Mouse (Mus musculus): ENCODE results near the gene Adamts20. TPM values are rescaled to one million over a fixed set of nuclear protein-coding genes. Genes with fewer than 3 reads are reported as not detected.

Adamts20 gene
- polyA plus RNA-seq, 1 experiment from 2014 or later = 0.64 TPM

DNA sequence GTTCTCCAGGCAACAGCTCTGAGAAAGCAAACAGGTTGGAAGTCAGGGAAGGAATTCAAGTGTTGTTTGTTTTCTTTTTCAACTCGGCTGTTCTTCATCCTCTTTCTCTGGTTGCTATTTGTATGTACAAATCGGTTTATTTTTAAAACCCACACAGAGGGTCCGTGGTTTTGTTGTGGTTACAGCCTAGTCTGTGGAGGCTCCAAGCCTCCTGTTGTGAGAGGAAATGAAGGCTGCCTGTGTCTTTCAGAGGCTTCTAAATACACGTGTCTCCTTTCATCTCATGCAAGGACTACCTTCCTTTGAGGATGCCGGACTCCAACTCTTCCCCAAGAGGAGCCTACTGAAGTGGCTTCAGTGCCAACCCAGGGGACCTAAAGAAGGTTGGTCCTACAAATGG is 234.0 kb downstream of the Adamts20 start:
- DNase-seq (ENCODE audit: low spot score) (no peak), ATAC-seq (ENCODE audit: low FRiP score, low TSS enrichment) (no peak)
- Histone ChIP-seq H3K36me3 (ENCODE audit: control insufficient read depth, insufficient read depth, low read length) (no peaks in the 10 kb centered on the region), H3K4me2 (replicated peaks; ENCODE audit: low read depth) (no peak overlapping the region), H3K4me3 (ENCODE audit: low read depth, low read length) (no peak overlapping the region), H3K9ac (ENCODE audit: low read length) (no peak overlapping the region), H3K9me3 (ENCODE audit: control insufficient read depth, low read length) (no peaks in the 10 kb centered on the region), H3K27ac (replicated peaks) (no peak overlapping the region), H3K4me1 (replicated peaks; ENCODE audit: control insufficient read depth, insufficient read depth) (no peaks in the 10 kb centered on the region), H3K27me3 (ENCODE audit: control insufficient read depth, insufficient read depth, low read length) (no peaks in the 10 kb centered on the region)
- TF ChIP-seq CTCF (IDR thresholded peaks at IDR 0.05; ENCODE audit: low read depth) = no peak
- no peak for TF ChIP-seq EP300 (optimal IDR thresholded peaks at IDR 0.05)
- 35% methylated on average over 5 of the region's 5 CpGs for WGBS

- no peak for ATAC-seq (ENCODE audit: low FRiP score, low TSS enrichment)
- Histone ChIP-seq H3K9me3 (ENCODE audit: control insufficient read depth, low read length) (no peaks in the 10 kb centered on the region), H3K36me3 (ENCODE audit: control insufficient read depth, insufficient read depth, low read length) (no peaks in the 10 kb centered on the region), H3K27me3 (ENCODE audit: control insufficient read depth, insufficient read depth, low read length) (no peaks in the 10 kb centered on the region), H3K4me1 (replicated peaks; ENCODE audit: control insufficient read depth, insufficient read depth) (no peaks in the 10 kb centered on the region), H3K4me2 (replicated peaks; ENCODE audit: low read depth) (no peak overlapping the region), H3K4me3 (ENCODE audit: low read depth, low read length) (no peak overlapping the region), H3K27ac (replicated peaks) (no peak overlapping the region), H3K9ac (ENCODE audit: low read length) (no peak overlapping the region)
- no peak for DNase-seq (ENCODE audit: low spot score)
- TF ChIP-seq CTCF (IDR thresholded peaks at IDR 0.05; ENCODE audit: low read depth) = no peak
- no peak for TF ChIP-seq EP300 (optimal IDR thresholded peaks at IDR 0.05)
- WGBS = 100% methylated on average over 1 of the region's 1 CpGs
Observed at GRCm38 (mm10) chr15:94227388-94227787, 237.8 kb downstream of the Adamts20 start.

- Histone ChIP-seq H3K27me3 (ENCODE audit: control insufficient read depth, insufficient read depth, low read length) (no peaks in the 10 kb centered on the region), H3K9ac (ENCODE audit: low read length) (no peak overlapping the region), H3K36me3 (ENCODE audit: control insufficient read depth, insufficient read depth, low read length) (no peaks in the 10 kb centered on the region), H3K4me1 (replicated peaks; ENCODE audit: control insufficient read depth, insufficient read depth) (no peaks in the 10 kb centered on the region), H3K4me2 (replicated peaks; ENCODE audit: low read depth) (no peak overlapping the region), H3K27ac (replicated peaks) (no peak overlapping the region), H3K9me3 (ENCODE audit: control insufficient read depth, low read length) (no peaks in the 10 kb centered on the region), H3K4me3 (ENCODE audit: low read depth, low read length) (no peak overlapping the region)
- DNase-seq (ENCODE audit: low spot score) = no peak
- 27% methylated on average over 8 of the region's 8 CpGs for WGBS
- TF ChIP-seq EP300 (optimal IDR thresholded peaks at IDR 0.05) = no peak
- no peak for TF ChIP-seq CTCF (IDR thresholded peaks at IDR 0.05; ENCODE audit: low read depth)
- ATAC-seq (ENCODE audit: low FRiP score, low TSS enrichment) = no peak
Observed at GRCm38 (mm10) chr15:94223101-94223500, 242.1 kb downstream of the Adamts20 start.

GRCm38 (mm10) chr15:94220686-94221085 is 244.5 kb downstream of the Adamts20 start:
- H3K27ac ChIP-seq (replicated peaks) = no peak overlapping the region
- no peak for ATAC-seq (ENCODE audit: low FRiP score, low TSS enrichment)
- DNase-seq (ENCODE audit: low spot score) = no peak
- no peaks in the 10 kb centered on the region for H3K27me3 ChIP-seq (ENCODE audit: control insufficient read depth, insufficient read depth, low read length)
- H3K9me3 ChIP-seq (ENCODE audit: control insufficient read depth, low read length) = no peaks in the 10 kb centered on the region
- H3K4me2 ChIP-seq (replicated peaks; ENCODE audit: low read depth) = no peak overlapping the region
- WGBS = 44% methylated on average over 8 of the region's 8 CpGs
- no peak overlapping the region for H3K9ac ChIP-seq (ENCODE audit: low read length)
- no peaks in the 10 kb centered on the region for H3K4me1 ChIP-seq (replicated peaks; ENCODE audit: control insufficient read depth, insufficient read depth)
- no peak overlapping the region for H3K4me3 ChIP-seq (ENCODE audit: low read depth, low read length)
- no peaks in the 10 kb centered on the region for H3K36me3 ChIP-seq (ENCODE audit: control insufficient read depth, insufficient read depth, low read length)
- no peak for TF ChIP-seq EP300 (optimal IDR thresholded peaks at IDR 0.05)
- no peak for TF ChIP-seq CTCF (IDR thresholded peaks at IDR 0.05; ENCODE audit: low read depth)

Other genes starting within 250 kb of the Adamts20 start
- gene Pus7l, start 78.1 kb upstream of the Adamts20 start, polyA plus RNA-seq (2015; fragmentation: Nextera tagmentation; extraction: Ambion mirVana) = 3.5 and 3.6 TPM in 2 replicates
- 9.2 and 9.4 TPM in 2 replicates for gene Irak4, start 78.2 kb upstream of the Adamts20 start, polyA plus RNA-seq (2015; fragmentation: Nextera tagmentation; extraction: Ambion mirVana)
- 87.8 and 92.4 TPM in 2 replicates for gene Twf1, start 124.5 kb upstream of the Adamts20 start, polyA plus RNA-seq (2015; fragmentation: Nextera tagmentation; extraction: Ambion mirVana)
- 5.6 and 5.9 TPM in 2 replicates for gene Tmem117, start 163.8 kb upstream of the Adamts20 start, polyA plus RNA-seq (2015; fragmentation: Nextera tagmentation; extraction: Ambion mirVana)

Data from stomach, postnatal 0 days (tissue).